Mouse (Mus musculus) megakaryocyte, adult 5-6 weeks (primary cell): ENCODE measurements around the gene Sap25. TPM values are rescaled to one million over a fixed set of nuclear protein-coding genes. Genes with fewer than 3 reads are reported as not detected.

Source experiments
- ATAC-seq: 2 replicates; pipeline ENCODE4 v1.8.0; 2016; ENCODE audit warnings: mild to moderate bottlenecking, inconsistent platforms; ENCODE audit not compliant: poor library complexity, severe bottlenecking
- total RNA-seq, 2 experiments: library from RNA; stranded (forward) in 1 of 2; stranded (reverse) in 1 of 2; fragments of 153-499, 151-499 nt in 1 of 2; fragments of 221-1000, 200-1000 nt in 1 of 2; gene quantifications; 2 replicates each; pipeline versions ENCODE4 v1.2.3 to v1.2.4; 2015 to 2017

Gene Sap25
- total RNA-seq, 2 experiments from 2014 or later, result 27.8 to 97.5 TPM

- no peak for ATAC-seq
Measured at GRCm38 (mm10) chr5:137627991-137628390, 13.1 kb upstream of the Sap25 start.

GRCm38 (mm10) chr5:137628498-137629305 is 12.4 kb upstream of the Sap25 start, which contains the start of the genes Fbxo24, Lrch4 and Gm20605:
Gene Fbxo24 (minus strand): TSS chr5:137629002.
Gene Lrch4 (plus strand): TSS chr5:137629121.
Gene Gm20605 (plus strand): TSS chr5:137629175.
- ATAC-seq, result peak; percentile 74

- 0 out of 2 replicates have a peak, but pooled peaks have one; percentile 2 for ATAC-seq
Measured at GRCm38 (mm10) chr5:137629306-137629721, 11.8 kb upstream of the Sap25 start.

GRCm38 (mm10) chr5:137629906-137630545 is 11.1 kb upstream of the Sap25 start:
- no peak for ATAC-seq

GRCm38 (mm10) chr5:137630602-137631001 is 10.5 kb upstream of the Sap25 start:
- no peak for ATAC-seq

- peak; percentile 58 for ATAC-seq
Measured at GRCm38 (mm10) chr5:137631171-137631570, 10.0 kb upstream of the Sap25 start.

- ATAC-seq, result no peak
Measured at GRCm38 (mm10) chr5:137631591-137631990, 9.5 kb upstream of the Sap25 start.

GRCm38 (mm10) chr5:137633397-137634084 is 7.6 kb upstream of the Sap25 start:
- no peak for ATAC-seq

- no peak for ATAC-seq
Measured at GRCm38 (mm10) chr5:137639472-137639871, 1.7 kb upstream of the Sap25 start.

GRCm38 (mm10) chr5:137642886-137643285 is 1.8 kb downstream of the Sap25 start:
- no peak for ATAC-seq

- ATAC-seq, result no peak
Measured at GRCm38 (mm10) chr5:137644484-137644883, 3.4 kb downstream of the Sap25 start.

GRCm38 (mm10) chr5:137645091-137645651 is 4.0 kb downstream of the Sap25 start:
- peak; percentile 71 for ATAC-seq

GRCm38 (mm10) chr5:137645652-137646091 is 4.5 kb downstream of the Sap25 start, which contains the start of gene Irs3:
Gene Irs3 (minus strand): TSS chr5:137645714.
- 0 out of 2 replicates have a peak, but pooled peaks have one; percentile 9 for ATAC-seq

- ATAC-seq, result no peak
Measured at GRCm38 (mm10) chr5:137647827-137648601, 6.9 kb downstream of the Sap25 start.

- no peak for ATAC-seq
Measured at GRCm38 (mm10) chr5:137649251-137649650, 8.1 kb downstream of the Sap25 start.

GRCm38 (mm10) chr5:137649669-137650571 is 8.8 kb downstream of the Sap25 start:
- ATAC-seq, result no peak

- ATAC-seq, result peak; percentile 68
Measured at GRCm38 (mm10) chr5:137652474-137652873, 11.3 kb downstream of the Sap25 start.

GRCm38 (mm10) chr5:137653366-137653765 is 12.2 kb downstream of the Sap25 start:
- ATAC-seq, result no peak

GRCm38 (mm10) chr5:137654746-137655145 is 13.6 kb downstream of the Sap25 start:
- ATAC-seq, result peak; percentile 37
